Mouse (Mus musculus) spleen, adult 2 months (tissue): ENCODE measurements around the gene Hacd1. TPM values are rescaled to one million over a fixed set of nuclear protein-coding genes. Genes with fewer than 3 reads are reported as not detected.
A peak's percentile ranks its signal among the peaks of the same experiment; 100 is the strongest.

Source experiments
- DNase-seq, 2 experiments: peaks; one replicate each; pipeline versions ENCODE4 v3.0.0 to v3.0.0-alpha.2; 2012 to 2021; ENCODE audit warnings: low spot score in 2 of 2, low read depth in 1 of 2
- H3K27ac ChIP-seq: fragments of 200-500 bp; 2 replicates; pipeline ENCODE4 v1.5.1; 2012; ENCODE audit warnings: low read length, inconsistent platforms; ENCODE audit not compliant: insufficient read depth
- H3K27me3 ChIP-seq: fragments of 200-500 bp; 2 replicates; pipeline ENCODE4 v1.6.1; 2012; ENCODE audit warnings: mild to moderate bottlenecking, moderate library complexity, low read length, inconsistent platforms; ENCODE audit not compliant: control insufficient read depth, insufficient read depth
- H3K36me3 ChIP-seq: fragments of 200-500 bp; 2 replicates; pipeline ENCODE4 v1.6.1; 2012; ENCODE audit warnings: mild to moderate bottlenecking, low read length, inconsistent platforms; ENCODE audit not compliant: control insufficient read depth, insufficient read depth
- H3K4me1 ChIP-seq: fragments of 200-500 bp; 2 replicates; pipeline ENCODE4 v1.6.1; 2011; ENCODE audit warnings: inconsistent platforms; ENCODE audit not compliant: control insufficient read depth, insufficient read depth, insufficient read length
- H3K4me3 ChIP-seq: fragments of 200-500 bp; 2 replicates; pipeline ENCODE4 v1.5.1; 2011; ENCODE audit warnings: mild to moderate bottlenecking, inconsistent platforms; ENCODE audit not compliant: insufficient read depth, insufficient read length; ENCODE audit errors: extremely low read depth
- CTCF ChIP-seq: fragments of 200-500 bp; IDR thresholded peaks from 2 replicates; pipeline ENCODE4 v1.5.1; 2011; ENCODE audit warnings: mild to moderate bottlenecking, inconsistent platforms; ENCODE audit not compliant: insufficient read depth, insufficient read length, insufficient replicate concordance; ENCODE audit errors: extremely low read depth
- POLR2A ChIP-seq: fragments of 200-500 bp; IDR thresholded peaks from 2 replicates; pipeline ENCODE4 v1.6.1; 2011; ENCODE audit warnings: low read depth, low read length, inconsistent platforms
- WGBS: fragments of 180-500 bp; shearing (Covaris S2); methylation state at CpG from one replicate; pipeline ENCODE4 v1.1.7; 2018; 5-methylcytosine and 5-hydroxymethylcytosine counted together
- polyA plus RNA-seq: library from polyadenylated mRNA; depleted of rRNA; stranded (reverse); fragments of >200 nt; gene quantifications from 2 replicates; pipeline ENCODE4 v1.2.3, GENCODE M21; 2012

Gene Hacd1
- polyA plus RNA-seq, 1 experiment, result 4.7 TPM

DNA sequence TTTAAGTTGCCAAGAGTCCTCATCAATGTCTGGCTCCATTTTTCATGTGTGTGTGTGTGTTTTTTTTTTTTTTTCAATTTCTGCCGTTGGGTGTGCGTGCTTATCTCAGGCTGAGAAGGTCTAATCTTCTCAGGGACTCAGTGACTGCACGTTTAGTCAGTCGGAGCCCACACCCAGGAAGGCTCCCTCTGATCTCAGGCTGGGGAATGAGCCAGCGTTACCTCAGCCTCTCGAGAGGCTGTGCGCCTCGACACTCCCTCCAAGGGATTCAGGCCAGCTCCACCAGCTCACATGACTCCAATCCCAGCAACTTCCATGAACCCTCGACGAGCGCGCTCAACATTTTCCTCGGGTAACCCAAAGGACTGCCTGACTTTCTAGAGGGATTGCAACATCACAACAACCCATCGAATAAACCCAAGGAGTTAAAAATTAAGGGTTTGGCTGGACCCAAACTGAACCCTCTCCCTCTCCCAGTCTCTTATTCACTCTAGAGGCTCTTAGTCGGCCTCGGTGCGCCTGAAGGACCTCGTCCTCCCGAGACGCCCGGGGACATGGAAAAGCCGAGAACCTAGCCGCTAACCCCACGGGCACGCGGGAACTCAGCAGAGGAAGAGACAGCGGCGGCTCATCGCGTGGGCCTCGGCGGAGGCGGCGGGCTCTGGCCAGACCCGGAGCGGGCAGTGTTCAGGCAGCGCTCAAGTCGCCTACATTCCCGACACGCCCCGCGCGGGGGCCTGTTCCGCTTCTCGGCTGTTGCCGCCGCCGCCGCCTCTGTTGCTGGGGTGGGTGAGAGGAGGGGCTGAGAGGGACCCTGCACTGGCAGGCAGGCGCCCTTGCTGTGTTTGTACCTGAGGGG is 17.7 kb upstream of the Hacd1 start, which contains the start of gene Stam:
TSS of gene Stam (plus strand) at position 737 of the 859 bp plus-strand sequence.
- peak; percentile 68 to 82 for DNase-seq
- Histone ChIP-seq H3K27me3 (no peaks in the 10 kb centered on the region), H3K27ac (peak within 1 kb of the TSS; percentile 98), H3K4me1 (peaks cover 2% of the 10 kb centered on the region), H3K4me3 (peak within 1 kb of the TSS; percentile 89), H3K36me3 (no peaks in the 10 kb centered on the region)
- TF ChIP-seq POLR2A (peak; percentile 4; the same call in 1 of the 2 replicates), CTCF (no peak)
- under 1% methylated on average over 49 of the region's 50 CpGs for WGBS

- WGBS, result 14% methylated on average over 8 of the region's 8 CpGs
- Histone ChIP-seq H3K4me1 (peaks cover 2% of the 10 kb centered on the region), H3K4me3 (peak overlapping the region; percentile 89; the same call in 1 of the 2 replicates), H3K36me3 (no peaks in the 10 kb centered on the region), H3K27ac (peak overlapping the region; percentile 98; the same call in 1 of the 2 replicates), H3K27me3 (no peaks in the 10 kb centered on the region)
- no peak for DNase-seq
- TF ChIP-seq CTCF (no peak), POLR2A (no peak)
Observed at GRCm38 (mm10) chr2:14073008-14073361, 17.1 kb upstream of the Hacd1 start.

GRCm38 (mm10) chr2:14070466-14070865 is 14.5 kb upstream of the Hacd1 start:
- H3K36me3 ChIP-seq, result no peaks in the 10 kb centered on the region
- WGBS, result 87% methylated on average over 8 of the region's 8 CpGs
- DNase-seq, result no peak
- H3K27me3 ChIP-seq, result no peaks in the 10 kb centered on the region
- H3K4me1 ChIP-seq, result peaks cover 2% of the 10 kb centered on the region
- no peak overlapping the region for H3K4me3 ChIP-seq
- TF ChIP-seq CTCF (no peak), POLR2A (no peak)
- no peak overlapping the region for H3K27ac ChIP-seq

DNA sequence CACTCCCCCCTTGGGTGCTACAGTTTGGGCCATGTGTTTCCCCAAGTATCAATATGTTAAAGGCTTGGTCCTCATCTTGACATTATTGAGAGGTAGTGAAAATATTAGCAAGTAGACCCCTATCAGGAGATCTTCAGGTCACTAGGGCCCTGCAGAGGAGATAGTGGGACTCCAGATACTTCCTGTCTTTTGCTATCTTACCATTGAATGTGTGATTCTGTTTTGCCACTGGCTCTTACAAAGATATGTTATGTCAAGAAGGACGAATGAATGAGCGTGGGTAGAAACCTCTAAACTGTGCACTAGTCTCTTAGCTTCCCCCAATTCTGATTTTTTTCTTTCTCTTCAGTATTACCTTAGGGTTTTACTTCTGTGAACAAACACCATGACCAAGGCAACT is 13.1 kb upstream of the Hacd1 start:
- H3K36me3 ChIP-seq, result no peaks in the 10 kb centered on the region
- H3K4me3 ChIP-seq, result no peak overlapping the region
- no peak for DNase-seq
- H3K27me3 ChIP-seq, result no peaks in the 10 kb centered on the region
- WGBS, result 89% methylated on average over 2 of the region's 2 CpGs
- TF ChIP-seq CTCF (no peak), POLR2A (no peak)
- no peaks in the 10 kb centered on the region for H3K4me1 ChIP-seq
- no peak overlapping the region for H3K27ac ChIP-seq

GRCm38 (mm10) chr2:14065704-14066650 is 10.0 kb upstream of the Hacd1 start:
- no peak for DNase-seq

DNA sequence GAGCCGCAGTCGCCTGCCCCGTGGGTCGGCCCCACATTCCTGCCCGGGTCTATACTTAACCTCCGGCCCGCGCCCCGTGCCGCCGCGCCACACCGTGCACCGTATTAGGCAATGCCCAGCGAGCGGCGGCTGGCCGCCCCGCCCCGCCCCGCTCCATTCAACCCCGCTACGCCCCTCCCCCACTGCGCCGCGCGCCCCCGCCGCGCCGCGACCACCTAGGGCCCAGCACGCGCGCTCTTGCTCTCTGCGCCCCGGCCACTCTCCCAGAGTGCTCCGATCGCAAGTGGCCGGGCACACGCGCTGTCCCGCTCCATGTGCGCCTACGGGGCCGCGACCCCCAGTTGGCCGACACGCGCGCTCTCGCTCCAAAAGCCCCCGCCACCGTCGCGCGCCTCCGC is 768 bp downstream of the Hacd1 start:
- WGBS, result under 1% methylated on average over 55 of the region's 58 CpGs
- no peak for TF ChIP-seq POLR2A
- no peak for TF ChIP-seq CTCF
- H3K4me3 ChIP-seq, result peak overlapping the region; percentile 70
- H3K4me1 ChIP-seq, result peaks cover 6% of the 10 kb centered on the region
- H3K36me3 ChIP-seq, result no peaks in the 10 kb centered on the region
- no peak overlapping the region for H3K27ac ChIP-seq
- no peak for DNase-seq
- peaks cover 7% of the 10 kb centered on the region for H3K27me3 ChIP-seq

More at GRCm38 (mm10) chr2:14065704-14066650, 10.0 kb upstream of the Hacd1 start:
- no peak for TF ChIP-seq CTCF
- no peak for TF ChIP-seq POLR2A
- no peaks in the 10 kb centered on the region for H3K4me1 ChIP-seq
- WGBS, result 76% methylated on average over 2 of the region's 2 CpGs
- H3K4me3 ChIP-seq, result no peak overlapping the region
- no peaks in the 10 kb centered on the region for H3K27me3 ChIP-seq
- no peak overlapping the region for H3K27ac ChIP-seq
- no peaks in the 10 kb centered on the region for H3K36me3 ChIP-seq
